Mouse (Mus musculus): ENCODE measurements at regions not wholly inside any gene's neighbourhood (a gene's known extent, or its start where the extent isn't known, plus 50 kb on each side); places are given as distances from the start of the nearest gene placed in this dataset.

DNA sequence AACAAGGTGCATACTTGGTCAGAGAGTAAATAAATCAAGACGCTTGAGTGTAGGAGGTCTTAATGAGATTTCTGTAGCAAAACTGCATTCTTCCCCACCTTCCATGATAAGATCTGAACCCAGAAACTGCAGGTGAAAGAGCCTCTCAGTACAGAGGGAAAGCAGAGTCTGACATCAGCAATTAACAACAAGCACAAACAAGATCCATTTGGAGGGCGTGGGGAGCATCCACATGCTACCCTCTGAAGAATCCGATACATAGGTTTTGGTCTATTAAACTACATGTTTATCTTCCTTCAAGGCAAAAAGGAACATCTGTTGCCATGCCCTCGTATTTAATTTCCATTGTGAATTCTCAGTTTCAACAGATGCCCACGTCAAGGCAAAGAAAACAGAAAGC, 124.2 kb downstream of the S1pr1 start:
- no peaks in the 10 kb centered on the region for H3K9me3 ChIP-seq
- no peak overlapping the region for H3K4me3 ChIP-seq (replicated peaks)
- H3K4me2 ChIP-seq (replicated peaks): no peak overlapping the region
- 84% methylated on average over 5 of the region's 5 CpGs for WGBS
- no peaks in the 10 kb centered on the region for H3K36me3 ChIP-seq
- H3K4me1 ChIP-seq (replicated peaks): no peaks in the 10 kb centered on the region
- no peak overlapping the region for H3K9ac ChIP-seq (replicated peaks)
- no peak overlapping the region for H3K27ac ChIP-seq
- ATAC-seq: no peak
- H3K27me3 ChIP-seq: no peaks in the 10 kb centered on the region

DNA sequence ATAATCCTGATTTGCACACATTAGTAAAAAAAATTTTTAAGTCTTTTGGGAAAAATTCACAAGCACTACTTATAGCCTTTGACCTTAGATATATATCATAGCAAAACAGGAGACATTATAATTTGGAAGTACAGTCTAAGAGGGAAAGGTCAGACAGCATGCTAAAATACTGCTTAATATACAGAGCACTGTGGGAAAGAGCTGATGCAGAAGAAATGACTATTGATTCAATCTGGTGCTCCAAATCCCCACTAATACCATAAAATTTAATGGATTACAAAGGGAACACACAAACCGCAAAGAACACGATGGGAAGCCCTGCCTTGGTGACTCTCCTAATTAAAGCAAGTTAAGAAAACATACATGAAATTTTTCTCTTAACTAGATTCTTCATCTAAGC, 126.3 kb downstream of the S1pr1 start:
- Histone ChIP-seq H3K4me2 (replicated peaks) (no peak overlapping the region), H3K36me3 (no peaks in the 10 kb centered on the region), H3K9me3 (no peaks in the 10 kb centered on the region), H3K4me1 (replicated peaks) (no peaks in the 10 kb centered on the region), H3K27ac (no peak overlapping the region), H3K4me3 (replicated peaks) (no peak overlapping the region), H3K27me3 (no peaks in the 10 kb centered on the region), H3K9ac (replicated peaks) (no peak overlapping the region)
- no peak for ATAC-seq
- WGBS: 61% methylated on average over 2 of the region's 2 CpGs

DNA sequence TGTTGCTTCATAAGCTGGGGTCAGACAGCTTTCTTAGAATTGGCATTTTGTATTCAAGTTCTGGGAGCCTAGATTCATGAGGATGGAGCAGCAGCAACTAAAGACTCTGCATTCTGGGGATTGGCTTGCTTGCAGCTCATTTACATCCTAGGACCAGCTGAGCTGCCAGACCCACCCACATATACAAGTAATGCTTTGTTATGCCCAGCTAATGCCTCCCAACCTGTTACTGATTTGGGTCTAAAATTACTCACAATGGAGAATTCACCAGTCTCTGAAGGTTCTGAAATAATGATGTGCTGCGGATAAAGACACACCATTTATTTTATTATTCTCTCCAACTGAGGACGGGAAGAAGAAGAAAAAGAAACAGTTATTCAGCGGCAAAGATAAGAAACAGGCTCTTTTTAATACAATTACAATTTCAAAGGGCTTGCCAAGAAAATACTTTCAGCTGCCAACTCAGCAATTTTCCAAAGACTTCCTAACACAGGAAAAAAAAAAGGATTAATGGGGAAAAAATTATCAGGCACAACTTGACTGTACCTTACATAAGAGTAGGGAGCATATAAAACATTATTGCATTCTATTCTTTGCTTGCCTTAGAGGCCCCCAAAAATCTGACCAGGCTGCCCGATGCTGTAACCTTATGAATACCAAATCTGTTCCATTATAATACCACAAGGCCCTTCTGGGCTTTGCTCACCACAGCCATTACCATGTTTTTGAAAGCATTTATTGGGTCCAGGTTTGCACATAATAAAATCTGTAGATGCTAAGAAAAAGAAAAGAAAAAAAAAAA, 134.5 kb downstream of the S1pr1 start:
- Histone ChIP-seq H3K4me2 (replicated peaks) (no peak overlapping the region), H3K27ac (peak overlapping the region; percentile 5), H3K36me3 (no peaks in the 10 kb centered on the region), H3K4me3 (replicated peaks) (no peak overlapping the region), H3K4me1 (replicated peaks) (peaks cover 15% of the 10 kb centered on the region), H3K27me3 (no peaks in the 10 kb centered on the region), H3K9me3 (no peaks in the 10 kb centered on the region), H3K9ac (replicated peaks) (no peak overlapping the region)
- peak; percentile 92 for ATAC-seq
- WGBS: 31% methylated on average over 4 of the region's 4 CpGs

DNA sequence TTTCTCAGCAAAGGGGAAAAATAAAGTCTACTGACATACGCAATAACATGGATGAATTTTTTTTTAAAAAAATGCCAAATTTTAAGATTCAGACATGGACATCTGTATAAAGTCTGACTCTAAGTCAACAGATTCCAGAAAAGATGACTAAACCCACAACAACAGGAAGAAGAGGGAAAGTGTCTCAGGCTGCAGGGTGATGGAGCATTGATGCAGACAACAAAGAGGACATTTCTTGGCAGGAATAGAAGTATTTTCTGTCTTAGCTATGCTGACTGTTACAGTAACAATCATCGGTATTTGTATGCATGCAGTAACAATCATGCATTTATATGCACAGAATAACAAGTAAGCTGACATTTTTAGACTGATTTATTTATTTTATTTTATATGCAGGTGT, 139.5 kb downstream of the S1pr1 start:
- Histone ChIP-seq H3K27ac (no peak overlapping the region), H3K4me2 (replicated peaks) (no peak overlapping the region), H3K9ac (replicated peaks) (no peak overlapping the region), H3K4me3 (replicated peaks) (no peak overlapping the region), H3K36me3 (no peaks in the 10 kb centered on the region), H3K9me3 (no peaks in the 10 kb centered on the region), H3K4me1 (replicated peaks) (peaks cover 8% of the 10 kb centered on the region), H3K27me3 (no peaks in the 10 kb centered on the region)
- WGBS: 95% methylated on average over 2 of the region's 2 CpGs
- ATAC-seq: no peak

DNA sequence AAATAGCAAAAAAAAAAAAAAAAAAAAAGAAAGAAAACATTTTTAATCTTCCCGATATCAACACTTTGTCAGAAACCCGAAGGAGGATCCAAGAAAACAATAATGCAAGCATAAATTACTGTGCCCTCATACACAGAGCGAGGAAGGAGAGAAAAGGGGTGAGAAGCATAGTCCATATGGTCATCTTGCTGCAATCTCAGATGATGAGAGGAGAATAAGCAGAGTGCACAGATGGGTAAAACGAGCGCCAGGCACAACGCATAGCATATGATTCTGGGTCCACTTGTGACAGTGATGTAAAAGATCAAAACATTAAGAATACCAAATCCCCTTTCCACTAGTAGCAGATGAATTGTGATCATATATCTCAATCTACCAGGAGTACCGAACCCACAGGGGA, 152.1 kb downstream of the S1pr1 start:
- Histone ChIP-seq H3K4me2 (replicated peaks) (no peak overlapping the region), H3K9ac (replicated peaks) (no peak overlapping the region), H3K9me3 (no peaks in the 10 kb centered on the region), H3K4me3 (replicated peaks) (no peak overlapping the region), H3K4me1 (replicated peaks) (no peaks in the 10 kb centered on the region), H3K27me3 (no peaks in the 10 kb centered on the region), H3K36me3 (no peaks in the 10 kb centered on the region), H3K27ac (no peak overlapping the region)
- WGBS: 85% methylated on average over 7 of the region's 7 CpGs
- ATAC-seq: no peak

DNA sequence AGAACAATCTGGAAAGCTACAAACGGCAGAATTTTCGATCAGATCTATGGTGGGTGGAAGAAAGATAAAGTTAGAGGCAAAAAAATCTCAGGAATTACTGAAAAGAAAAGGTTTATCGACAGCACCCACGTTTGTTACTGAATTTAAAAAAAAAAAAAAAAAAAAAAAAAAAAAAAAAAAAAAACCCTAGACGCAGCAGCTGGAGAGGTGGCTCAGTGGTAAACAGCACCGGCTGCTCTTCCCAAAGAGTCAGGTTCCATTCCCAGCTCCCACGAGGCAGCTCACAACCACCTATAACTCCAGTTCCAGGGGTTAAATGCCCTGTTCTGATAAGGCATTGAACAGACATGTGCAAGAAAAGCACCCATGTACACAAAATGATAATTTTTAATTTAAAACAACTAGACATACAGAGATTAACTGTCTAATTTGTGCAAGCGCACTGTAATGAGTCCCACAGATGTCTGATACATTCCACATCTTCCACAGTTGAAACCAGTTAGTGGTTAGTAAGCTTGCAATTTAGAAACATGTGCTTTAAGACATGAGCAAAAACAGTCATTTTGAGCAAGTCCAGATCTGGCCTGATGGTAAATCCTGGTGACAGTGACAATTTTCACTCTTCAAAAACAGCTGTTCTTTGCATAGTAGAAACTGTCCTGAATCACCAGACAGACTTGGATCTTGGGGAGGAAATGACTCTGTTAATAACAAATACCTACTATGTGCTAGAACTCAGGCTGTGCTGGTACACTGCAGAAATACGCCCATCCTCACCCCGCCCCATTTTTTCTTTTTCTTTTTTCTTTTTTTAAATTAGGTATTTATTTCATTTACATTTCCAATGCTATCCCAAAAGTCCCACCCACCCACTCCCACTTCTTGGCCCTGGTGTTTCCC, 159.8 kb downstream of the S1pr1 start:
- no peak overlapping the region for H3K27ac ChIP-seq
- no peak overlapping the region for H3K9ac ChIP-seq (replicated peaks)
- no peaks in the 10 kb centered on the region for H3K27me3 ChIP-seq
- H3K4me3 ChIP-seq (replicated peaks): no peak overlapping the region
- H3K36me3 ChIP-seq: no peaks in the 10 kb centered on the region
- 83% methylated on average over 10 of the region's 10 CpGs for WGBS
- H3K4me1 ChIP-seq (replicated peaks): no peaks in the 10 kb centered on the region
- H3K9me3 ChIP-seq: no peaks in the 10 kb centered on the region
- no peak for ATAC-seq
- no peak overlapping the region for H3K4me2 ChIP-seq (replicated peaks)

DNA sequence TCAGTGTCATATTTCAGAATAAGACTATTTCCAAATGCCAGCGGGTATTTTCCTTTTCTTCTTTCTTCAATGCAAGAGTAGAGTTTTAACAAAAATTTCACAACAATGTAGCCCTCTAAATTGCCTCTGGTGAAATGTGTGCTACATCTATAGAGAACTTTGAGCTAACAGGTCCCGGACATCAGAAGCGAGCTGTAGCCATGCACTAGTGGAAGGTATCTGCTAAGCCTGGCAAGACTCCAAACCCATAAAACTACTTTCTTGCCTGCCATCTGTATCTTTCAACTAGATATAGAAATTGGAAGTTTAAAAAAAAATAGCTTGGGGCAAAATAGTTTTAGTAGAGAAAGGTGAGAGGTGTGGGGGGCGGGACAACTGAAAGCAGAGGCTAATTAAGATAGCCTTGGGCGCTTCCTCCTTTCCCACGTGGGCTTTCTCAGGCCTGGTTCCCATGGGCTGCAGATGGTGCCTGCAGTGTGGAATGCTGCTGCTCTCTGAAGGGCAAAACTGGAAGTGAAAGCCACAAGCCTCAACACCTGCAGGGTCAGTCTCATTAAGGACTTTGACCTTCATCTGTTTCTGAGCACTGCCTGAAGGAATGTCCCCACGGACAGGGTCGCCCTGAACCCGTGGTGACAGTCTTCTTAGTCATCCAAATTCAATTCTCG, 160.9 kb downstream of the S1pr1 start:
- H3K4me1 ChIP-seq (replicated peaks): no peaks in the 10 kb centered on the region
- H3K9ac ChIP-seq (replicated peaks): no peak overlapping the region
- ATAC-seq: 0 out of 2 replicates have a peak, but pooled peaks have one; percentile 20
- H3K4me2 ChIP-seq (replicated peaks): no peak overlapping the region
- H3K27ac ChIP-seq: no peak overlapping the region
- H3K27me3 ChIP-seq: no peaks in the 10 kb centered on the region
- WGBS: 73% methylated on average over 10 of the region's 10 CpGs
- no peaks in the 10 kb centered on the region for H3K9me3 ChIP-seq
- no peaks in the 10 kb centered on the region for H3K36me3 ChIP-seq
- H3K4me3 ChIP-seq (replicated peaks): no peak overlapping the region

DNA sequence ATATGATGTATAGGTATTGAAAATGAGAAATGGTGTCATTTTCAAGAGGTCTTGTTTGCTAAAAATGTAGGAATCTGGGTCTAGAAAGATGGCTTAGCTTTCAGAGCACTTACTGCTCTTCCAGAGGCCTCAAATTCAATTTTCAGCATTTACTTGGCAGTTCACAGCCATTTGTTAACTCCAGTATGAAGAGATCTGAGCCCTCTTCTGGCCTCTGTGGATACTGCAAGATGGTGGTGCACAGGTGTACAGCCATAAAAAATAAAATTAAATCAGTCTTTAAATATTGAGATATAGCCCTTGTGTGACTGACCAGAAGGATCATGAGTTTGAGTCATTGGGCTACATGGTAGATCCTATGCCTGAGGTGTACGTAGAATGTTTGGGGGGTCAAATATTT, 173.1 kb downstream of the S1pr1 start:
- no peak overlapping the region for H3K4me2 ChIP-seq (replicated peaks)
- no peaks in the 10 kb centered on the region for H3K36me3 ChIP-seq
- H3K9ac ChIP-seq (replicated peaks): no peak overlapping the region
- H3K9me3 ChIP-seq: no peaks in the 10 kb centered on the region
- ATAC-seq: 0 out of 2 replicates have a peak, but pooled peaks have one; percentile 55
- H3K4me3 ChIP-seq (replicated peaks): no peak overlapping the region
- 93% methylated on average over 1 of the region's 1 CpGs for WGBS
- H3K27ac ChIP-seq: no peak overlapping the region
- no peaks in the 10 kb centered on the region for H3K27me3 ChIP-seq
- no peaks in the 10 kb centered on the region for H3K4me1 ChIP-seq (replicated peaks)

DNA sequence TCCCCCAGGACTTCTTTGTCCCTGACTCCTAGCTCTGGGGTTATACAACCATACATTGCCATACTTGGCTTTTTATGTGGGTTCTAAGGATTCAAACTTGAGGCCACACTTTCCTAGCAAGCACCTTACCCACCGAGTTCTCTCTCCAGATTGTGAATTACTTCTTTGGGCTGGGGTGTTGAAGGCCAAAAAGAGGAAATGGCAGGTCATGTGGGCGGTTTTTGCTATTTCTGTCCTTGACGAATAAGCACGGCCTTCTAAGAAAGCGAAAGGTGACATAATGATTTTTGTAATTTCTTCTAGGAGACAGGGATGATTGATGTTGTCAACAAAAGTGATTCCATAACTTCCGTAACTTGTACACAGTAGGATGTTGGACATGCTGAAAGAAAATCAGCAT, 176.5 kb downstream of the S1pr1 start:
- Histone ChIP-seq H3K9ac (replicated peaks) (no peak overlapping the region), H3K27ac (no peak overlapping the region), H3K36me3 (no peaks in the 10 kb centered on the region), H3K27me3 (no peaks in the 10 kb centered on the region), H3K9me3 (no peaks in the 10 kb centered on the region), H3K4me3 (replicated peaks) (no peak overlapping the region), H3K4me1 (replicated peaks) (no peaks in the 10 kb centered on the region), H3K4me2 (replicated peaks) (no peak overlapping the region)
- WGBS: 87% methylated on average over 6 of the region's 6 CpGs
- no peak for ATAC-seq

DNA sequence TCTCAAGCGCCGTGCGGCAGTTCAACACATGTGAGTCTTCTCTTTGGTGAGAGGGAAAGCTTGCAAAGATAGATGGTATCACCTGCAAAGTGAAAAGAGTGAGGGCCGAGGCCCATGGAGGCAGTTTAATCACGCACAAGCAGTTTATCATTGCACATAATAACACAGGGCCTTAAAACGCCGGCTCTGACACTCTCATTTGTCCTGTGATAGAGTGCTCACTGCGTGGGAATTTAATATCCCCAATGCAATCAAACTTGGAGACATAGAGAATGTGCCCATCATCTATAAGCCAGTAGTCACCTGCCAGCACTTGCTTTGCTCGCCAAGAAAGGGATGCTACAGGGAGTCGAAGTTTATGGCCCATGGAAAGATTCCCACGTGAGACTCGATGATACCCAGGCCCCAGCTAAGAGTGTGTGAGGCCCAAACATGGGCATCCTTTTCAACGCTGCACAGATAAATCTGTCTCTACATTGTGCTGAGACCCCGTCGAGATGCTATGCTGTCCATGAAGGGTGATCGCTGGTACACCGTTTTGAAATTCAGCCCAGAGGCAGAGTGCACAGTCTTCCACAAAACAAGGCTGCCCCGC, 182.6 kb downstream of the S1pr1 start:
- H3K4me1 ChIP-seq (replicated peaks): no peaks in the 10 kb centered on the region
- no peak overlapping the region for H3K4me2 ChIP-seq (replicated peaks)
- H3K9me3 ChIP-seq: no peaks in the 10 kb centered on the region
- no peak overlapping the region for H3K27ac ChIP-seq
- no peaks in the 10 kb centered on the region for H3K36me3 ChIP-seq
- H3K27me3 ChIP-seq: no peaks in the 10 kb centered on the region
- H3K4me3 ChIP-seq (replicated peaks): no peak overlapping the region
- no peak overlapping the region for H3K9ac ChIP-seq (replicated peaks)
- ATAC-seq: no peak
- 90% methylated on average over 18 of the region's 18 CpGs for WGBS

DNA sequence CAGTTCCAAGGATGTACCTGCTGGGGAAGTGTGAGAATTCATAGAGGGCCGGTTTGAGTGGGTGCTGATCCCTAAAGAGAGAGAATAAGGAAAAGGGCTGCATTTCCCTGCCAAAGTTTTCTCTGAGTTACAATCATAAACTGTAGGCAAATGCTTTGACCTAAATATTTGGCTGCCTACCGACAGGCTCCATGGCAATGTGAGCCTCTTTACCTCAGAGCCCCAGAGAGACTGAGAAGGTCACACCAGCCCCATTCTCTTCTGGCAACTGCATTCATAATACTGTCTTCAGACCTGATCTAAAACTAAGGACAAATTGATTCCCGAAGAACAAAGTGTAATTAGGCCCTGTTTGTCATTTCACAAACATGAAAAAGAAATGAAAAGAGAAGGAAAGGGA, 184.4 kb downstream of the S1pr1 start:
- Histone ChIP-seq H3K9ac (replicated peaks) (no peak overlapping the region), H3K27ac (no peak overlapping the region), H3K4me1 (replicated peaks) (no peaks in the 10 kb centered on the region), H3K27me3 (no peaks in the 10 kb centered on the region), H3K9me3 (no peaks in the 10 kb centered on the region), H3K36me3 (no peaks in the 10 kb centered on the region), H3K4me2 (replicated peaks) (no peak overlapping the region), H3K4me3 (replicated peaks) (no peak overlapping the region)
- 89% methylated on average over 3 of the region's 3 CpGs for WGBS
- no peak for ATAC-seq

DNA sequence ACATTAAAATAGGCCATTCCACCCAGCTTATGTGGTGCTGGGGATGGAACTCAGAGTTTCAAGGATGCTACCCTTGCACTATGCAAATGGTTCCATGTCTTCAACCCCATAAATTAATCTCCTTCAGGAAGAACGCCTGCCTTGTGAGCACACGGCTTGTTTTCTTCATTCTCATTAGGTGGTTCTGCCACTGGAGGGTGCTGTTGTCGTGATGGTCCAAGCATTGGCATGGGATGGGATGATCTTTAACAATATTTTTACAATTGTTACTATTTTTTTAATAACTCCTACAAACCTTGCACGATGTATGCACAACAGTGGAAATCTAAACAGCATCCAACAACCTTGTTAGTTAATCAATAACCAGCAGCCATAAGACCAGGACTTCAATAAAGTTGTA, 185.0 kb downstream of the S1pr1 start:
- no peaks in the 10 kb centered on the region for H3K9me3 ChIP-seq
- H3K36me3 ChIP-seq: no peaks in the 10 kb centered on the region
- no peak overlapping the region for H3K4me3 ChIP-seq (replicated peaks)
- no peaks in the 10 kb centered on the region for H3K27me3 ChIP-seq
- no peak overlapping the region for H3K4me2 ChIP-seq (replicated peaks)
- 56% methylated on average over 4 of the region's 4 CpGs for WGBS
- H3K27ac ChIP-seq: no peak overlapping the region
- H3K4me1 ChIP-seq (replicated peaks): no peaks in the 10 kb centered on the region
- no peak overlapping the region for H3K9ac ChIP-seq (replicated peaks)
- ATAC-seq: no peak

All from midbrain, embryonic 13.5 days (tissue).